In the genomic region with DNA sequence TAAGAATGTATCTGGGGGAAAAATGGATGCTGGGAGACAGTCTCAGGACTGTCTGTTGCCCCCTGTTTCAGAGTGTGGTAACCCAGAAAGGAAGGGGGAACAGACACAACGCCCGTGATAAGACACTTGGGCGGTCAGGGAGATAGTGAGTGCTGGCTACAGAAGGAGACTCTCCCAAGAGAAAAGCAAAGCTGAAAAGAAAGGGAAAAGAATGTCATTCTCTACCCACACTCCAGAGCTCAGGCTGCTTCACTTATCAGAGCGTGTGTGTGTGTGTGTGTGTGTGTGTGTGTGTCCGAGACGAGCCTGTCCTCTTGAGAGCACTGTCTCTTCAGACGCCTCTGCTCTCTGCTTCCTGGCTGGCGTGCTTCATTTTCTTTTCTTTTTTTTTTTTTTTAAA, we compare ENCODE assay signal across 19 mouse cellular contexts. TPM values are rescaled to one million over a fixed set of nuclear protein-coding genes. Genes with fewer than 3 reads are reported as not detected.
DNase-seq lines count a peak whose midpoint lies in the region; ATAC-seq and TF ChIP-seq lines count a peak whose summit lies in the region.
"Had no signal": no experiment of that assay in that cellular context is flagged by ENCODE, and none has a peak within 500 bp of the region (broad histone marks: within the 10 kb centered on the region; RNA-seq: fewer than 3 reads in every experiment).

No protein-coding gene starts in this region.

- H3K4me2 ChIP-seq in heart, embryonic 12.5 days, result no peak overlapping the region
- H3K4me2 ChIP-seq in liver, postnatal 0 days (ENCODE audit: low read depth, low read length), result no peak overlapping the region
- no peak overlapping the region for H3K4me2 ChIP-seq in liver, embryonic 14.5 days (ENCODE audit: low read depth)
- no peak overlapping the region for H3K4me2 ChIP-seq in hindbrain, embryonic 16.5 days (ENCODE audit: low read length)
- H3K4me2 ChIP-seq: embryonic facial prominence, embryonic 12.5 days; midbrain, embryonic 11.5 days; stomach, embryonic 15.5 days had no signal

- H3K9ac ChIP-seq in heart, embryonic 12.5 days, result no peak overlapping the region
- H3K9ac ChIP-seq in heart, adult 2 months (ENCODE audit: low read depth, low read length), result no peak overlapping the region
- H3K9ac ChIP-seq in liver, postnatal 0 days (replicated peaks), result no peak overlapping the region
- no peak overlapping the region for H3K9ac ChIP-seq in MEL (ENCODE audit: control insufficient read depth, low read depth, low read length, poor library complexity, severe bottlenecking)
- no peak overlapping the region for H3K9ac ChIP-seq in liver, embryonic 14.5 days (replicated peaks)
- H3K9ac ChIP-seq in hindbrain, embryonic 16.5 days (ENCODE audit: low read depth, low read length), result no peak overlapping the region
- H3K9ac ChIP-seq: embryonic facial prominence, embryonic 12.5 days; stomach, embryonic 15.5 days had no signal

- TF ChIP-seq RAD21 in MEL (IDR thresholded peaks at IDR 0.05; ENCODE audit: low read depth, low read length), result no peak

- 0 out of 2 replicates have a peak, but pooled peaks have one; percentile 20 for ATAC-seq in heart, embryonic 12.5 days (ENCODE audit: insufficient number of reproducible peaks, low FRiP score)
- ATAC-seq in liver, postnatal 0 days, result no peak
- ATAC-seq in liver, embryonic 14.5 days (ENCODE audit: insufficient read depth), result 0 out of 2 replicates have a peak, but pooled peaks have one; percentile 21
- no peak for ATAC-seq in hindbrain, embryonic 16.5 days
- ATAC-seq: intestine, postnatal 0 days had no signal

- intact Hi-C loops in heart, adult 2 months (cut with DNase I), result no loop called here

- TF ChIP-seq POLR2A in heart, adult 2 months (IDR thresholded peaks at IDR 0.05; ENCODE audit: insufficient read depth, low read depth, low read length), result no peak
- no peak for TF ChIP-seq POLR2A in MEL (IDR thresholded peaks at IDR 0.05; ENCODE audit: control insufficient read depth in 1 of 2, insufficient read depth in 1 of 2, low read depth in 1 of 2, low read length in 2 of 2, poor library complexity in 1 of 2)

- peaks cover 73% of the 10 kb centered on the region for H3K4me1 ChIP-seq in heart, embryonic 12.5 days (replicated peaks)
- no peaks in the 10 kb centered on the region for H3K4me1 ChIP-seq in heart, adult 2 months (ENCODE audit: control insufficient read depth, insufficient read depth, low read length)
- no peaks in the 10 kb centered on the region for H3K4me1 ChIP-seq in liver, postnatal 0 days (ENCODE audit: insufficient read depth)
- H3K4me1 ChIP-seq in MEL (ENCODE audit: control insufficient read depth in 1 of 2, insufficient read depth in 2 of 2, low read length in 2 of 2), result peaks cover 4 to 8% of the 10 kb centered on the region in 2 experiments; a peak in 3 of 4 replicates
- H3K4me1 ChIP-seq in liver, embryonic 14.5 days (replicated peaks; ENCODE audit: control insufficient read depth in 2 of 2, insufficient read depth in 2 of 2, low read length in 1 of 2), result peaks cover 0 to 3% of the 10 kb centered on the region in 2 experiments; a peak in 2 of 4 replicates
- no peaks in the 10 kb centered on the region for H3K4me1 ChIP-seq in hindbrain, embryonic 16.5 days (ENCODE audit: control insufficient read depth, insufficient read depth, low read depth, low read length)
- H3K4me1 ChIP-seq: stomach, embryonic 15.5 days had no signal

- TF ChIP-seq CTCF in heart, adult 2 months (IDR thresholded peaks at IDR 0.05), result no peak
- TF ChIP-seq CTCF in liver, postnatal 0 days (IDR thresholded peaks at IDR 0.05; ENCODE audit: low read depth), result no peak
- no peak for TF ChIP-seq CTCF in MEL (IDR thresholded peaks at IDR 0.05 in 2 of 3, conservative IDR thresholded peaks at IDR 0.05 in 1 of 3; ENCODE audit: control insufficient read depth in 1 of 3, insufficient read depth in 1 of 3, low read depth in 2 of 3, low read length in 3 of 3, poor library complexity in 1 of 3, severe bottlenecking in 1 of 3)
- TF ChIP-seq CTCF in liver, embryonic 14.5 days (IDR thresholded peaks at IDR 0.05; ENCODE audit: low read depth), result no peak

- DNase-seq in heart, adult 2 months, result no peak
- DNase-seq in liver, result peak; percentile 23
- no peak for DNase-seq in liver, postnatal 0 days
- peak; percentile 60 for DNase-seq in MEL (ENCODE audit: low read depth, low spot score)
- DNase-seq in liver, embryonic 14.5 days (ENCODE audit: low read depth in 3 of 3, low spot score in 3 of 3), result no peak
- no peak for DNase-seq in gastrocnemius, postnatal 25 days
- DNase-seq: adrenal gland, adult 2 months; cerebellum, adult 11-12 months; cerebellum, postnatal 10 days; gastrocnemius, postnatal 36 days; kidney, postnatal 25 days; right cerebral cortex, adult 18-20 months; thymus, postnatal 25 days had no signal

- H3K27me3 ChIP-seq in heart, embryonic 12.5 days (replicated peaks), result no peaks in the 10 kb centered on the region
- no peaks in the 10 kb centered on the region for H3K27me3 ChIP-seq in heart, adult 2 months (ENCODE audit: control insufficient read depth, insufficient read depth, low read length)
- no peaks in the 10 kb centered on the region for H3K27me3 ChIP-seq in liver, postnatal 0 days (ENCODE audit: insufficient read depth, low read length)
- H3K27me3 ChIP-seq in MEL (ENCODE audit: control insufficient read depth in 1 of 2, insufficient read depth in 2 of 2, low read length in 2 of 2), result no peaks in the 10 kb centered on the region
- H3K27me3 ChIP-seq in liver, embryonic 14.5 days (ENCODE audit: control insufficient read depth, insufficient read depth, low read length), result no peaks in the 10 kb centered on the region
- no peaks in the 10 kb centered on the region for H3K27me3 ChIP-seq in hindbrain, embryonic 16.5 days (replicated peaks; ENCODE audit: control insufficient read depth, insufficient read depth, low read length)
- H3K27me3 ChIP-seq: embryonic facial prominence, embryonic 12.5 days; stomach, embryonic 15.5 days had no signal

- H3K79me2 ChIP-seq in heart, adult 2 months (replicated peaks; ENCODE audit: control insufficient read depth, insufficient read depth, low read length), result no peaks in the 10 kb centered on the region
- no peaks in the 10 kb centered on the region for H3K79me2 ChIP-seq in MEL (ENCODE audit: control insufficient read depth, insufficient read depth, low read length, poor library complexity)

- no peaks in the 10 kb centered on the region for H3K36me3 ChIP-seq in heart, embryonic 12.5 days
- H3K36me3 ChIP-seq in heart, adult 2 months (ENCODE audit: control insufficient read depth, insufficient read depth, low read length), result peaks cover 4% of the 10 kb centered on the region; the same call in 1 of the 2 replicates
- 0 out of 2 replicates have a peak, but pooled peaks cover 3% of the 10 kb centered on the region for H3K36me3 ChIP-seq in liver, postnatal 0 days (replicated peaks; ENCODE audit: insufficient read depth, low read length)
- peaks cover 1 to 15% of the 10 kb centered on the region in 2 experiments; a peak in 3 of 4 replicates for H3K36me3 ChIP-seq in MEL (ENCODE audit: control insufficient read depth in 1 of 2, insufficient read depth in 2 of 2, low read length in 2 of 2)
- no peaks in the 10 kb centered on the region for H3K36me3 ChIP-seq in liver, embryonic 14.5 days (replicated peaks; ENCODE audit: control insufficient read depth, insufficient read depth, low read depth)
- H3K36me3 ChIP-seq in hindbrain, embryonic 16.5 days (ENCODE audit: control insufficient read depth, insufficient read depth, low read length), result no peaks in the 10 kb centered on the region
- H3K36me3 ChIP-seq: embryonic facial prominence, embryonic 12.5 days; stomach, embryonic 15.5 days had no signal

- TF ChIP-seq EP300 in heart, adult 2 months (IDR thresholded peaks at IDR 0.05; ENCODE audit: insufficient read depth, low read depth, low read length), result no peak
- TF ChIP-seq EP300 in liver, postnatal 0 days (IDR thresholded peaks at IDR 0.05; ENCODE audit: low read depth), result no peak
- peak; percentile 51 to 59; a peak in 2 of 4 replicates for TF ChIP-seq EP300 in MEL (IDR thresholded peaks at IDR 0.05; ENCODE audit: low read depth in 1 of 2, low read length in 2 of 2)
- no peak for TF ChIP-seq EP300 in liver, embryonic 14.5 days (IDR thresholded peaks at IDR 0.05; ENCODE audit: low read depth)

- WGBS in heart, embryonic 12.5 days, result 25% methylated on average over 8 of the region's 8 CpGs
- WGBS in heart, adult 2 months, result 53% methylated on average over 8 of the region's 8 CpGs
- WGBS in liver, postnatal 0 days (ENCODE audit: insufficient replicate concordance), result 47% methylated on average over 8 of the region's 8 CpGs
- WGBS in liver, embryonic 14.5 days (ENCODE audit: insufficient replicate concordance), result 14% methylated on average over 8 of the region's 8 CpGs
- WGBS in hindbrain, embryonic 16.5 days, result 80% methylated on average over 8 of the region's 8 CpGs

- no peaks in the 10 kb centered on the region for H3K9me3 ChIP-seq in heart, embryonic 12.5 days (replicated peaks)
- no peaks in the 10 kb centered on the region for H3K9me3 ChIP-seq in liver, postnatal 0 days (ENCODE audit: low read length)
- H3K9me3 ChIP-seq in MEL (replicated peaks; ENCODE audit: insufficient read depth, low read length), result no peaks in the 10 kb centered on the region
- H3K9me3 ChIP-seq in liver, embryonic 14.5 days (ENCODE audit: control insufficient read depth, low read length), result no peaks in the 10 kb centered on the region
- H3K9me3 ChIP-seq in hindbrain, embryonic 16.5 days (ENCODE audit: control insufficient read depth, low read length), result no peaks in the 10 kb centered on the region
- H3K9me3 ChIP-seq: embryonic facial prominence, embryonic 12.5 days; stomach, embryonic 15.5 days had no signal

- H3K27ac ChIP-seq in heart, embryonic 12.5 days (ENCODE audit: poor library complexity, severe bottlenecking), result peak overlapping the region; percentile 42; the same call in 1 of the 2 replicates
- H3K27ac ChIP-seq in heart, adult 2 months, result no peak overlapping the region
- no peak overlapping the region for H3K27ac ChIP-seq in liver, postnatal 0 days (ENCODE audit: low read depth)
- H3K27ac ChIP-seq in MEL (ENCODE audit: control insufficient read depth, low read depth, low read length), result no peak overlapping the region
- H3K27ac ChIP-seq in liver, embryonic 14.5 days, result no peak overlapping the region
- no peak overlapping the region for H3K27ac ChIP-seq in hindbrain, embryonic 16.5 days (ENCODE audit: low read depth, low read length)
- H3K27ac ChIP-seq: embryonic facial prominence, embryonic 12.5 days; stomach, embryonic 15.5 days had no signal

- no peak overlapping the region for H3K4me3 ChIP-seq in heart, embryonic 12.5 days
- H3K4me3 ChIP-seq in heart, adult 2 months, result no peak overlapping the region
- no peak overlapping the region for H3K4me3 ChIP-seq in liver, postnatal 0 days (ENCODE audit: low read depth, low read length)
- H3K4me3 ChIP-seq in MEL (ENCODE audit: control insufficient read depth in 1 of 2, insufficient read depth in 1 of 2, low read depth in 2 of 2, low read length in 2 of 2), result no peak overlapping the region
- H3K4me3 ChIP-seq in liver, embryonic 14.5 days (ENCODE audit: insufficient read depth in 1 of 2, low read depth in 2 of 2, low read length in 2 of 2), result no peak overlapping the region
- H3K4me3 ChIP-seq in hindbrain, embryonic 16.5 days (ENCODE audit: low read length), result no peak overlapping the region
- H3K4me3 ChIP-seq: embryonic facial prominence, embryonic 12.5 days; stomach, embryonic 15.5 days had no signal

RNA-seq across cellular contexts. Expression of a gene that starts 45.8 kb away (rescaled TPM):
- polyA plus RNA-seq in heart, embryonic 12.5 days (2016; fragmentation: Nextera tagmentation; extraction: Ambion mirVana), result 0.51 and 0.58 TPM in 2 replicates
- total RNA-seq in heart, adult 2 months (2021), result under 1 TPM; 0.43 to 0.47 TPM
- polyA plus RNA-seq in heart, adult 2 months (2012; rRNA removed), result 0.67 and 0.68 TPM in 2 replicates
- 0.07 and 0.08 TPM in 2 replicates for polyA plus RNA-seq in liver, postnatal 0 days (2015; fragmentation: Nextera tagmentation; extraction: Ambion mirVana)
- 0.12 and 0.23 TPM in 2 replicates for total RNA-seq in MEL (2012; rRNA removed)
- polyA plus RNA-seq in MEL (2012; ENCODE audit: insufficient read depth in 1 of 2, insufficient read length in 2 of 2, low read depth in 1 of 2, low replicate concordance in 2 of 2, missing spikeins in 1 of 2), result under 1 TPM in 1 of 2 experiments, not detected in 1; 0.07 TPM
- polyA plus RNA-seq in liver, embryonic 14.5 days (2012; rRNA removed), result 0.06 and 0.31 TPM in 2 replicates
- polyA plus RNA-seq in liver, embryonic 14.5 days (2014; fragmentation: Nextera tagmentation; extraction: Ambion mirVana), result 0.10 TPM in 1 of 2 replicates, not detected in the other
- total RNA-seq in gastrocnemius, postnatal 25 days (2021), result under 1 TPM; 0.19 to 0.49 TPM
- 7.2 and 7.4 TPM in 2 replicates for polyA plus RNA-seq in hindbrain, embryonic 16.5 days (2015; fragmentation: Nextera tagmentation; extraction: Ambion mirVana)

Comparison
In these comparisons a context has a peak if more than half of its experiments do, and no peak if none do; other contexts are left out.
1. ATAC-seq: peak in heart, embryonic 12.5 days (single experiment) and liver, embryonic 14.5 days (single experiment); none in liver, postnatal 0 days (single experiment) and hindbrain, embryonic 16.5 days (single experiment).
2. DNase-seq: peak in liver (single experiment) and MEL (single experiment); none in heart, adult 2 months (0 of 2), liver, postnatal 0 days (single experiment), liver, embryonic 14.5 days (0 of 3) and gastrocnemius, postnatal 25 days (single experiment).